Mouse (Mus musculus) liver, embryonic 14.5 days (tissue): ENCODE measurements at regions not wholly inside any gene's neighbourhood (a gene's known extent, or its start where the extent isn't known, plus 50 kb on each side); places are given as distances from the start of the nearest gene placed in this dataset.

ENCODE experiments used
- ATAC-seq: fragments of 200-750 bp; cut with Nextera tagmentation; 2 replicates; pipeline ENCODE4 v1.8.0; 2017; ENCODE audit warnings: moderate number of reproducible peaks, mild to moderate bottlenecking, moderate library complexity; ENCODE audit not compliant: insufficient read depth
- DNase-seq, 3 experiments: peaks; one replicate each; pipeline ENCODE4 v3.0.0-alpha.2; 2012 to 2013; ENCODE audit warnings: low read depth in 3 of 3, low spot score in 3 of 3
- H3K27ac ChIP-seq: fragments of 300-500 bp; sonication (generic); 2 replicates; pipeline ENCODE4 v1.5.1; 2014; ENCODE audit warnings: moderate library complexity, mild to moderate bottlenecking, control low read depth, inconsistent platforms
- H3K27me3 ChIP-seq: fragments of 300-500 bp; sonication (generic); 2 replicates; pipeline ENCODE4 v1.6.1; 2014; ENCODE audit warnings: mild to moderate bottlenecking, low read length, moderate library complexity; ENCODE audit not compliant: control insufficient read depth, insufficient read depth
- H3K36me3 ChIP-seq: fragments of 300-500 bp; sonication (generic); replicated peaks from 2 replicates; pipeline ENCODE4 v1.6.1; 2014; ENCODE audit warnings: low read depth; ENCODE audit not compliant: control insufficient read depth, insufficient read depth
- H3K4me1 ChIP-seq, 2 experiments: fragments of 200-500 bp in 1 of 2; fragments of 300-500 bp in 1 of 2; sonication (generic) in 1 of 2; replicated peaks; 2 replicates each; pipeline ENCODE4 v1.6.1; 2012 to 2014; ENCODE audit warnings: antibody characterized with exemption in 1 of 2, inconsistent platforms in 1 of 2, low read length in 1 of 2; ENCODE audit not compliant: control insufficient read depth in 2 of 2, insufficient read depth in 2 of 2
- H3K4me2 ChIP-seq: fragments of 300-500 bp; sonication (generic); 2 replicates; pipeline ENCODE4 v1.6.1; 2014; ENCODE audit warnings: low read depth, mild to moderate bottlenecking, control low read depth, moderate library complexity
- H3K4me3 ChIP-seq, 2 experiments: fragments of 200-500 bp in 1 of 2; fragments of 300-500 bp in 1 of 2; sonication (generic) in 1 of 2; 2 replicates each; pipeline ENCODE4 v1.5.1; 2012 to 2014; ENCODE audit warnings: low read depth in 2 of 2, low read length in 2 of 2, mild to moderate bottlenecking in 2 of 2, control low read depth in 1 of 2, inconsistent platforms in 1 of 2, moderate library complexity in 1 of 2; ENCODE audit not compliant: insufficient read depth in 1 of 2
- H3K9ac ChIP-seq: fragments of 300-500 bp; sonication (generic); replicated peaks from 2 replicates; pipeline ENCODE4 v1.6.1; 2014; ENCODE audit warnings: mild to moderate bottlenecking, control low read depth, moderate library complexity
- H3K9me3 ChIP-seq: fragments of 300-500 bp; sonication (generic); 2 replicates; pipeline ENCODE4 v1.6.1; 2016; ENCODE audit warnings: low read length, mixed read lengths; ENCODE audit not compliant: control insufficient read depth
- CTCF ChIP-seq: IDR thresholded peaks from 2 replicates; pipeline ENCODE4 v1.5.1; 2016; ENCODE audit warnings: antibody characterized with exemption, low read depth, control low read depth
- EP300 ChIP-seq: IDR thresholded peaks from 2 replicates; pipeline ENCODE4 v1.6.1; 2016; ENCODE audit warnings: antibody characterized with exemption, low read depth
- WGBS: fragments of 180-500 bp; shearing (Covaris S2); extraction: QIAGEN DNeasy Blood & Tissue Kit; methylation state at CpG from one replicate; pipeline ENCODE4 v1.1.7; 2014; ENCODE audit not compliant: insufficient replicate concordance; 5-methylcytosine and 5-hydroxymethylcytosine counted together

GRCm38 (mm10) chr6:70714239-70714638 is 77.8 kb downstream of the Rpia start:
- peak overlapping the region; percentile 31 to 43 for H3K4me3 ChIP-seq
- H3K9ac ChIP-seq = peak overlapping the region; percentile 41
- H3K4me2 ChIP-seq = peak overlapping the region; percentile 62
- peak; percentile 36; the same call in 1 of the 2 replicates for TF ChIP-seq EP300
- peak; percentile 92 for TF ChIP-seq CTCF
- DNase-seq = peak; percentile 52 to 78 (median 71)
- H3K9me3 ChIP-seq = no peaks in the 10 kb centered on the region
- H3K27ac ChIP-seq = peak overlapping the region; percentile 55; the same call in 1 of the 2 replicates
- H3K36me3 ChIP-seq = no peaks in the 10 kb centered on the region
- 5% methylated on average over 6 of the region's 6 CpGs for WGBS
- ATAC-seq = peak; percentile 69
- H3K27me3 ChIP-seq = no peaks in the 10 kb centered on the region
- peaks cover 5 to 17% of the 10 kb centered on the region in 2 experiments for H3K4me1 ChIP-seq

- H3K4me3 ChIP-seq = no peak overlapping the region
- no peaks in the 10 kb centered on the region for H3K9me3 ChIP-seq
- peaks cover 5 to 19% of the 10 kb centered on the region in 2 experiments for H3K4me1 ChIP-seq
- no peaks in the 10 kb centered on the region for H3K27me3 ChIP-seq
- ATAC-seq = no peak
- TF ChIP-seq EP300 (no peak), CTCF (no peak)
- H3K27ac ChIP-seq = no peak overlapping the region; the same call in 1 of the 2 replicates
- DNase-seq = no peak
- H3K9ac ChIP-seq = no peak overlapping the region
- WGBS = 65% methylated on average over 6 of the region's 6 CpGs
- H3K36me3 ChIP-seq = no peaks in the 10 kb centered on the region
- H3K4me2 ChIP-seq = no peak overlapping the region; the same call in 1 of the 2 replicates
Observed at GRCm38 (mm10) chr6:70713665-70714064, 78.4 kb downstream of the Rpia start.

- Histone ChIP-seq H3K27ac (no peak overlapping the region), H3K27me3 (no peaks in the 10 kb centered on the region), H3K9ac (no peak overlapping the region), H3K36me3 (no peaks in the 10 kb centered on the region), H3K4me2 (no peak overlapping the region), H3K4me3 (no peak overlapping the region), H3K4me1 (peaks cover 5 to 19% of the 10 kb centered on the region in 2 experiments), H3K9me3 (no peaks in the 10 kb centered on the region)
- peak; percentile 72 for TF ChIP-seq CTCF
- TF ChIP-seq EP300 = no peak
- WGBS = 24% methylated on average over 7 of the region's 7 CpGs
- no peak for DNase-seq
- no peak for ATAC-seq
Observed at GRCm38 (mm10) chr6:70713118-70713517, 78.9 kb downstream of the Rpia start.

GRCm38 (mm10) chr6:70709338-70710055 is 82.5 kb downstream of the Rpia start:
- peak; percentile 89 for ATAC-seq
- TF ChIP-seq CTCF = peak; percentile 92
- 0 out of 2 replicates have a peak, but pooled peaks have one; percentile 25 for TF ChIP-seq EP300
- Histone ChIP-seq H3K4me3 (peak overlapping the region; percentile 1 to 31; a peak in 2 of 4 replicates), H3K27me3 (no peaks in the 10 kb centered on the region), H3K9me3 (no peaks in the 10 kb centered on the region), H3K4me2 (peak overlapping the region; percentile 54), H3K9ac (peak overlapping the region; percentile 4; the same call in 1 of the 2 replicates), H3K27ac (peak overlapping the region; percentile 65), H3K36me3 (no peaks in the 10 kb centered on the region), H3K4me1 (peaks cover 5 to 17% of the 10 kb centered on the region in 2 experiments)
- DNase-seq = peak; percentile 72 to 80 (median 74)
- WGBS = 5% methylated on average over 7 of the region's 7 CpGs

- TF ChIP-seq EP300 (no peak), CTCF (no peak)
- Histone ChIP-seq H3K4me2 (no peak overlapping the region), H3K9ac (no peak overlapping the region), H3K27me3 (no peaks in the 10 kb centered on the region), H3K4me3 (no peak overlapping the region), H3K36me3 (no peaks in the 10 kb centered on the region), H3K4me1 (no peaks in the 10 kb centered on the region), H3K9me3 (no peaks in the 10 kb centered on the region), H3K27ac (no peak overlapping the region)
- ATAC-seq (no peak), DNase-seq (no peak)
- WGBS = 89% methylated on average over 26 of the region's 26 CpGs
Observed at GRCm38 (mm10) chr6:70695596-70695995, 96.4 kb downstream of the Rpia start.
